Mouse (Mus musculus): Measurements from ENCODE around the gene Manba.

- no peak for TF ChIP-seq CTCF (IDR thresholded peaks at IDR 0.05)
- TF ChIP-seq EP300 (IDR thresholded peaks at IDR 0.05) = no peak
These were observed 17.0 kb upstream of the Manba start for GRCm38 (mm10) chr3:135468402-135468801.

Data from lung, postnatal 0 days (tissue).